Mouse (Mus musculus): ENCODE measurements around the gene Inca1.

- no peak for TF ChIP-seq NELFE (IDR thresholded peaks at IDR 0.05; ENCODE audit: low read depth, low read length)
- no peak for TF ChIP-seq CTCF (conservative IDR thresholded peaks at IDR 0.05 in 1 of 2, IDR thresholded peaks at IDR 0.05 in 1 of 2; ENCODE audit: low read depth in 2 of 2, low read length in 2 of 2)
- no peak for TF ChIP-seq UBTF (IDR thresholded peaks at IDR 0.05; ENCODE audit: low read depth, low read length)
- TF ChIP-seq BHLHE40 (IDR thresholded peaks at IDR 0.05; ENCODE audit: low read depth, low read length), result no peak
- TF ChIP-seq CHD1 (IDR thresholded peaks at IDR 0.05; ENCODE audit: low read depth, low read length), result no peak
- no peak for TF ChIP-seq TBP (conservative IDR thresholded peaks at IDR 0.05; ENCODE audit: low read depth, low read length)
- no peak for TF ChIP-seq SIN3A (IDR thresholded peaks at IDR 0.05; ENCODE audit: low read length)
- TF ChIP-seq POLR2A (IDR thresholded peaks at IDR 0.05; ENCODE audit: low read depth, low read length), result no peak
- TF ChIP-seq KAT2A (IDR thresholded peaks at IDR 0.05; ENCODE audit: insufficient replicate concordance, low read length), result no peak
- no peak for TF ChIP-seq HCFC1 (IDR thresholded peaks at IDR 0.05; ENCODE audit: low read depth, low read length)
- TF ChIP-seq SMC3 (IDR thresholded peaks at IDR 0.05; ENCODE audit: low read depth, low read length), result no peak
- no peak for TF ChIP-seq JUN (IDR thresholded peaks at IDR 0.05; ENCODE audit: insufficient read depth, low read depth, low read length)
- no peak for TF ChIP-seq MAFK (IDR thresholded peaks at IDR 0.05; ENCODE audit: insufficient replicate concordance, low read length)
- TF ChIP-seq USF1 (IDR thresholded peaks at IDR 0.05; ENCODE audit: low read depth, low read length), result no peak
Observed at GRCm38 (mm10) chr11:70741603-70742002, 41.6 kb upstream of the Inca1 start.
